Mouse (Mus musculus) CH12.LX (cell line): ENCODE data around the gene Itpr2. TPM values are rescaled to one million over a fixed set of nuclear protein-coding genes. Genes with fewer than 3 reads are reported as not detected.

Source experiments
- DNase-seq: peaks from one replicate; pipeline ENCODE4 v3.0.0-alpha.2; 2013; ENCODE audit errors: extremely low read depth
- H3K27ac ChIP-seq: 2 replicates; pipeline ENCODE4 v1.5.1; 2012; ENCODE audit warnings: low read depth, mild to moderate bottlenecking, control low read depth, moderate library complexity; ENCODE audit not compliant: insufficient read depth
- H3K27me3 ChIP-seq: replicated peaks from 2 replicates; pipeline ENCODE3; 2012; ENCODE audit warnings: inconsistent platforms
- H3K36me3 ChIP-seq, 2 experiments: replicated peaks in 1 of 2; 2 replicates each; pipeline versions ENCODE3 to v1.6.1; 2012; ENCODE audit warnings: inconsistent platforms in 1 of 2, low read length in 1 of 2, mild to moderate bottlenecking in 1 of 2, mixed read lengths in 1 of 2, moderate library complexity in 1 of 2; ENCODE audit not compliant: control insufficient read depth in 1 of 2, insufficient read depth in 1 of 2
- H3K4me1 ChIP-seq, 2 experiments: 2 replicates each; pipeline ENCODE4 v1.6.1; 2012; ENCODE audit warnings: inconsistent platforms in 1 of 2, moderate library complexity in 1 of 2; ENCODE audit not compliant: insufficient read depth in 2 of 2, control insufficient read depth in 1 of 2
- H3K4me2 ChIP-seq: 2 replicates; pipeline ENCODE4 v1.6.1; 2012; ENCODE audit warnings: low read depth, mild to moderate bottlenecking, control low read depth; ENCODE audit not compliant: poor library complexity, insufficient read depth, severe bottlenecking
- H3K4me3 ChIP-seq, 3 experiments: fragments of 150-350 bp in 1 of 3; sonication (generic) in 1 of 3; replicated peaks in 1 of 3; 2 replicates each; pipeline versions ENCODE3 to v1.5.1; 2011 to 2012; ENCODE audit warnings: low read depth in 2 of 3, low read length in 2 of 3, mild to moderate bottlenecking in 2 of 3, moderate library complexity in 2 of 3, control low read depth in 1 of 3, improper control_type of control experiment in 1 of 3, inconsistent platforms in 1 of 3, mixed read lengths in 1 of 3; ENCODE audit not compliant: poor library complexity in 1 of 3
- H3K79me2 ChIP-seq: replicated peaks from 2 replicates; pipeline ENCODE4 v1.6.1; 2012; ENCODE audit warnings: mild to moderate bottlenecking, moderate library complexity; ENCODE audit not compliant: control insufficient read depth, poor library complexity, insufficient read depth, severe bottlenecking; ENCODE audit errors: extremely low read depth
- H3K9ac ChIP-seq: 2 replicates; pipeline ENCODE4 v1.6.1; 2012; ENCODE audit warnings: low read depth, mild to moderate bottlenecking, control low read depth, moderate library complexity; ENCODE audit not compliant: insufficient read depth
- H3K9me3 ChIP-seq: replicated peaks from 2 replicates; pipeline ENCODE3; 2012; ENCODE audit warnings: low read length, inconsistent platforms, mixed read lengths
- BHLHE40 ChIP-seq: IDR thresholded peaks from 2 replicates; pipeline ENCODE4 v1.6.1; 2011; ENCODE audit warnings: mild to moderate bottlenecking, low read depth, low read length, improper control_type of control experiment
- CTCF ChIP-seq, 2 experiments: IDR thresholded peaks in 1 of 2; conservative IDR thresholded peaks in 1 of 2; 2 replicates each; pipeline ENCODE4 v1.5.1; 2011 to 2012; ENCODE audit warnings: low read depth in 2 of 2, low read length in 2 of 2, improper control_type of control experiment in 1 of 2, inconsistent platforms in 1 of 2, mild to moderate bottlenecking in 1 of 2, moderate library complexity in 1 of 2
- ELF1 ChIP-seq: IDR thresholded peaks from 2 replicates; pipeline ENCODE4 v1.6.1; 2014; ENCODE audit warnings: low read depth, mild to moderate bottlenecking, inconsistent platforms, low read length, improper control_type of control experiment
- GABPA ChIP-seq: IDR thresholded peaks from 2 replicates; pipeline ENCODE4 v1.6.1; 2012; ENCODE audit warnings: low read depth, low read length, improper control_type of control experiment, inconsistent platforms; ENCODE audit not compliant: insufficient replicate concordance
- MAX ChIP-seq: IDR thresholded peaks from 2 replicates; pipeline ENCODE4 v1.6.1; 2011; ENCODE audit warnings: low read length, improper control_type of control experiment
- MYC ChIP-seq: IDR thresholded peaks from 2 replicates; pipeline ENCODE4 v1.6.1; 2011; ENCODE audit warnings: low read depth, mild to moderate bottlenecking, improper control_type of control experiment, low read length
- PAX5 ChIP-seq: IDR thresholded peaks from 2 replicates; pipeline ENCODE4 v1.6.1; 2012; ENCODE audit warnings: low read length, inconsistent platforms, mixed read lengths
- RAD21 ChIP-seq: IDR thresholded peaks from 2 replicates; pipeline ENCODE4 v1.6.1; 2011; ENCODE audit warnings: low read depth, mild to moderate bottlenecking, low read length, improper control_type of control experiment, moderate library complexity
- SIN3A ChIP-seq: IDR thresholded peaks from 2 replicates; pipeline ENCODE4 v1.6.1; 2012; ENCODE audit warnings: low read length, improper control_type of control experiment, inconsistent platforms
- TCF12 ChIP-seq: IDR thresholded peaks from 2 replicates; pipeline ENCODE4 v1.6.1; 2014; ENCODE audit warnings: low read depth, mild to moderate bottlenecking, inconsistent platforms, low read length, improper control_type of control experiment
- USF2 ChIP-seq: conservative IDR thresholded peaks from 2 replicates; pipeline ENCODE4 v1.6.1; 2011; ENCODE audit warnings: low read depth, low read length, improper control_type of control experiment
- dilution Hi-C: fragments of 300-500 bp; cut with MboI; formaldehyde crosslinking; loops from 2 replicates; pipeline ENCODE4 v1.14.3; 2020; ENCODE audit warnings: low sequenced_read_pairs; ENCODE audit not compliant: extremely low pct_unique_long_range_greater_than_20kb, extremely low pct_ligation_motif_present
- in situ Hi-C: fragments of 300-500 bp; cut with MboI; formaldehyde crosslinking; loops from 3 replicates; pipeline ENCODE4 v1.14.3; 2019; ENCODE audit warnings: low sequenced_read_pairs, low pct_ligation_motif_present, low pct_unique_long_range_greater_than_20kb, mixed read lengths
- polyA plus RNA-seq: library from polyadenylated mRNA; unstranded; fragments of >175 nt; gene quantifications from 2 replicates; pipeline ENCODE4 v1.2.1, GENCODE M21; 2012; ENCODE audit warnings: low read depth; ENCODE audit not compliant: insufficient read length
- total RNA-seq, 2 experiments: library from RNA; depleted of rRNA; stranded (reverse); fragments of 300-350 nt in 1 of 2; fragments of >200 nt in 1 of 2; gene quantifications; 2 replicates each; pipeline ENCODE4 v1.2.3; 2012 to 2014

Itpr2 gene
- total and polyA plus RNA-seq, 3 experiments, result 3.5 to 8.9 (median 4.4) TPM

- H3K79me2 ChIP-seq, result no peaks in the 10 kb centered on the region
- no peaks in the 10 kb centered on the region for H3K9me3 ChIP-seq
- in situ Hi-C loops, result no loop called here
- peak overlapping the region in 2 of 3 experiments; percentile 63 to 89 for H3K4me3 ChIP-seq
- no peaks in the 10 kb centered on the region for H3K27me3 ChIP-seq
- TF ChIP-seq PAX5 (no peak), SIN3A (0 out of 2 replicates have a peak, but pooled peaks have one; percentile 19)
- no peaks in the 10 kb centered on the region for H3K36me3 ChIP-seq
- no peak overlapping the region for H3K27ac ChIP-seq
- DNase-seq, result no peak
- no peak overlapping the region for H3K9ac ChIP-seq
- dilution Hi-C loops, result no loop called here
- peaks cover 11 to 37% of the 10 kb centered on the region in 2 experiments for H3K4me1 ChIP-seq
- H3K4me2 ChIP-seq, result peak overlapping the region; percentile 83
Observed at GRCm38 (mm10) chr6:146500206-146500605, 1.8 kb downstream of the Itpr2 start.

GRCm38 (mm10) chr6:146499566-146499965, 2.5 kb downstream of the Itpr2 start:
- no peak for DNase-seq

GRCm38 (mm10) chr6:146498416-146498815, 3.6 kb downstream of the Itpr2 start:
- in situ Hi-C loops, result no loop called here
- DNase-seq, result no peak
- H3K4me3 ChIP-seq, result no peak overlapping the region
- no peaks in the 10 kb centered on the region for H3K79me2 ChIP-seq
- no peaks in the 10 kb centered on the region for H3K27me3 ChIP-seq
- no peak overlapping the region for H3K27ac ChIP-seq
- dilution Hi-C loops, result no loop called here
- no peak overlapping the region for H3K4me2 ChIP-seq
- peaks cover 11 to 37% of the 10 kb centered on the region in 2 experiments for H3K4me1 ChIP-seq
- no peaks in the 10 kb centered on the region for H3K36me3 ChIP-seq
- H3K9me3 ChIP-seq, result no peaks in the 10 kb centered on the region
- no peak for TF ChIP-seq BHLHE40
- no peak for TF ChIP-seq MYC
- no peak for TF ChIP-seq USF2
- no peak for TF ChIP-seq GABPA
- TF ChIP-seq CTCF (conservative IDR thresholded peaks at IDR 0.05 in 1 of 2, IDR thresholded peaks at IDR 0.05 in 1 of 2; ENCODE audit: low read depth in 2 of 2, low read length in 2 of 2), result no peak
- no peak for TF ChIP-seq TCF12
- no peak for TF ChIP-seq PAX5
- TF ChIP-seq MAX, result no peak
- TF ChIP-seq ELF1, result no peak
- no peak overlapping the region for H3K9ac ChIP-seq

More at GRCm38 (mm10) chr6:146499566-146499965, 2.5 kb downstream of the Itpr2 start:
- H3K79me2 ChIP-seq, result no peaks in the 10 kb centered on the region
- in situ Hi-C loops (no loop called here), dilution Hi-C loops (no loop called here)
- TF ChIP-seq RAD21 (no peak), USF2 (no peak)
- no peak overlapping the region for H3K4me3 ChIP-seq
- no peak overlapping the region for H3K4me2 ChIP-seq
- no peak overlapping the region for H3K27ac ChIP-seq
- peaks cover 11 to 37% of the 10 kb centered on the region in 2 experiments for H3K4me1 ChIP-seq
- no peaks in the 10 kb centered on the region for H3K9me3 ChIP-seq
- no peaks in the 10 kb centered on the region for H3K27me3 ChIP-seq
- H3K9ac ChIP-seq, result no peak overlapping the region
- H3K36me3 ChIP-seq, result no peaks in the 10 kb centered on the region
